Mouse (Mus musculus): ENCODE measurements around the gene Lsamp.

GRCm38 (mm10) chr16:40739771-40740170 is 755.6 kb downstream of the Lsamp start:
- TF ChIP-seq GATA1 (IDR thresholded peaks at IDR 0.05; ENCODE audit: borderline replicate concordance, low read length) (no peak), FLI1 (IDR thresholded peaks at IDR 0.05; ENCODE audit: low read length) (no peak)
